Mouse (Mus musculus) MEL (cell line): Measurements from ENCODE around the gene Ndufa13. TPM values are rescaled to one million over a fixed set of nuclear protein-coding genes. Genes with fewer than 3 reads are reported as not detected.

Experiments used
- DNase-seq: peaks from one replicate; pipeline ENCODE4 v3.0.0; 2011; ENCODE audit warnings: low read depth, low spot score
- H3K27ac ChIP-seq: 2 replicates; pipeline ENCODE4 v1.5.1; 2012; ENCODE audit warnings: low read depth, mild to moderate bottlenecking, control low read depth, low read length, moderate library complexity; ENCODE audit not compliant: control insufficient read depth
- H3K27me3 ChIP-seq, 2 experiments: fragments of 150-350 bp in 1 of 2; sonication (generic) in 1 of 2; 2 replicates each; pipeline ENCODE4 v1.6.1; 2012; ENCODE audit warnings: low read length in 2 of 2, mild to moderate bottlenecking in 2 of 2, improper control_type of control experiment in 1 of 2, moderate library complexity in 1 of 2; ENCODE audit not compliant: insufficient read depth in 2 of 2, control insufficient read depth in 1 of 2
- H3K36me3 ChIP-seq, 2 experiments: 2 replicates each; pipeline ENCODE4 v1.6.1; 2012 to 2014; ENCODE audit warnings: low read length in 2 of 2, improper control_type of control experiment in 1 of 2, inconsistent platforms in 1 of 2, mild to moderate bottlenecking in 1 of 2; ENCODE audit not compliant: insufficient read depth in 2 of 2, control insufficient read depth in 1 of 2
- H3K4me1 ChIP-seq, 2 experiments: fragments of 150-350 bp in 1 of 2; sonication (generic) in 1 of 2; 2 replicates each; pipeline ENCODE4 v1.6.1; 2012; ENCODE audit warnings: low read length in 2 of 2, improper control_type of control experiment in 1 of 2, mild to moderate bottlenecking in 1 of 2; ENCODE audit not compliant: insufficient read depth in 2 of 2, control insufficient read depth in 1 of 2
- H3K4me3 ChIP-seq, 2 experiments: fragments of 150-350 bp in 1 of 2; sonication (generic) in 1 of 2; 2 replicates each; pipeline ENCODE4 v1.5.1; 2012; ENCODE audit warnings: low read depth in 2 of 2, low read length in 2 of 2, mild to moderate bottlenecking in 2 of 2, moderate library complexity in 2 of 2, control low read depth in 1 of 2, improper control_type of control experiment in 1 of 2; ENCODE audit not compliant: control insufficient read depth in 1 of 2, insufficient read depth in 1 of 2
- H3K79me2 ChIP-seq: 2 replicates; pipeline ENCODE4 v1.6.1; 2012; ENCODE audit warnings: mild to moderate bottlenecking, low read length, moderate library complexity; ENCODE audit not compliant: control insufficient read depth, poor library complexity, insufficient read depth
- H3K9ac ChIP-seq: 2 replicates; pipeline ENCODE4 v1.6.1; 2012; ENCODE audit warnings: low read depth, mild to moderate bottlenecking, control low read depth, low read length, moderate library complexity; ENCODE audit not compliant: control insufficient read depth, poor library complexity, severe bottlenecking
- H3K9me3 ChIP-seq: fragments of 150-350 bp; sonication (generic); replicated peaks from 2 replicates; pipeline ENCODE4 v1.6.1; 2012; ENCODE audit warnings: mild to moderate bottlenecking, low read length, improper control_type of control experiment, moderate library complexity; ENCODE audit not compliant: insufficient read depth
- ELF1 ChIP-seq: IDR thresholded peaks from 2 replicates; pipeline ENCODE4 v1.6.1; 2014; ENCODE audit warnings: low read depth, mild to moderate bottlenecking, inconsistent platforms, low read length, improper control_type of control experiment, moderate library complexity
- EP300 ChIP-seq, 2 experiments: IDR thresholded peaks; 2 replicates each; pipeline ENCODE4 v1.6.1; 2011; ENCODE audit warnings: improper control_type of control experiment in 2 of 2, low read length in 2 of 2, low read depth in 1 of 2, mild to moderate bottlenecking in 1 of 2
- GABPA ChIP-seq: IDR thresholded peaks from 2 replicates; pipeline ENCODE4 v1.6.1; 2012; ENCODE audit warnings: low read depth, mild to moderate bottlenecking, inconsistent platforms, low read length, improper control_type of control experiment, moderate library complexity
- MYB ChIP-seq: IDR thresholded peaks from 2 replicates; pipeline ENCODE4 v1.6.1; 2011; ENCODE audit warnings: mild to moderate bottlenecking, low read depth, low read length, improper control_type of control experiment
- MYC ChIP-seq: IDR thresholded peaks from 2 replicates; pipeline ENCODE4 v1.6.1; 2011; ENCODE audit warnings: low read depth, mild to moderate bottlenecking, low read length, improper control_type of control experiment, moderate library complexity
- NELFE ChIP-seq: IDR thresholded peaks from 2 replicates; pipeline ENCODE4 v1.6.1; 2011; ENCODE audit warnings: low read depth, low read length, improper control_type of control experiment
- RCOR1 ChIP-seq: IDR thresholded peaks from 2 replicates; pipeline ENCODE4 v1.6.1; 2012; ENCODE audit warnings: low read depth, mild to moderate bottlenecking, inconsistent platforms, low read length, improper control_type of control experiment
- TCF12 ChIP-seq: IDR thresholded peaks from 2 replicates; pipeline ENCODE4 v1.6.1; 2014; ENCODE audit warnings: low read depth, mild to moderate bottlenecking, inconsistent platforms, low read length, improper control_type of control experiment, moderate library complexity
- UBTF ChIP-seq: IDR thresholded peaks from 2 replicates; pipeline ENCODE4 v1.6.1; 2012; ENCODE audit warnings: low read depth, mild to moderate bottlenecking, inconsistent platforms, low read length, improper control_type of control experiment, moderate library complexity, borderline replicate concordance; ENCODE audit not compliant: insufficient read depth
- ZMIZ1 ChIP-seq: IDR thresholded peaks from 2 replicates; pipeline ENCODE4 v1.6.1; 2012; ENCODE audit warnings: low read depth, mild to moderate bottlenecking, inconsistent platforms, low read length, improper control_type of control experiment, moderate library complexity
- polyA plus RNA-seq, 2 experiments: library from polyadenylated mRNA; stranded (reverse) in 1 of 2; unstranded in 1 of 2; fragments of >175 nt in 1 of 2; fragments of >200 nt in 1 of 2; gene quantifications; 2 replicates each; pipeline versions ENCODE4 v1.2.1 to v1.2.4; 2012; ENCODE audit warnings: low replicate concordance in 2 of 2, low read depth in 1 of 2; ENCODE audit not compliant: insufficient read length in 2 of 2, insufficient read depth in 1 of 2, missing spikeins in 1 of 2
- total RNA-seq: library from RNA; depleted of rRNA; stranded (reverse); fragments of 300-350 nt; gene quantifications from 2 replicates; pipeline ENCODE4 v1.2.3, GENCODE M21; 2012

Ndufa13 gene
- total and polyA plus RNA-seq, 3 experiments: 97.7 to 114 TPM; not detected in 1

DNA sequence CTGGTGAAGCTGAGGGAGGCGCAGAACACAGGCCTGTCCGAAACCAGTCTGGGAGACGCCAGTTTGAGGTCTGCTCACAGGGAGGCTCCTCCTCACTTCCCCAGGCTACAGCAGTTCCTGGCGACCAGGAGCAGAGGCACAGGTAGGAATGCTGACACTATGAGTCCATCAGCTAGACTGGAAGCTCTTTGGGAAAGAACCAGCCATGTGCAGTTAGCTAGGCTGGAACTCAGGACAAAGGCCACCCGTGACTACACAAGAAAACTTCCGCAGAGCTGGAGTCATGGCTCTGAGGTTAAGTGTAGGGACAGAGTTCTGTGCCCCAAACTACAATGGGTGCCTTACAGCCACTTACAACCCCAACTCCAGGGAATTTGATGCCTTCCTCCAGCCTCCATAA lies 4.5 kb downstream of the Ndufa13 start:
- no peaks in the 10 kb centered on the region for H3K9me3 ChIP-seq
- no peak overlapping the region for H3K4me3 ChIP-seq
- no peak overlapping the region for H3K27ac ChIP-seq
- peaks cover 0 to 10% of the 10 kb centered on the region in 2 experiments; a peak in 3 of 4 replicates for H3K4me1 ChIP-seq
- H3K36me3 ChIP-seq: peaks cover 0 to 11% of the 10 kb centered on the region in 2 experiments; a peak in 2 of 4 replicates
- H3K79me2 ChIP-seq: peaks cover 51% of the 10 kb centered on the region
- no peak overlapping the region for H3K9ac ChIP-seq
- no peak for TF ChIP-seq GABPA
- no peaks in the 10 kb centered on the region for H3K27me3 ChIP-seq
- no peak for DNase-seq

DNA sequence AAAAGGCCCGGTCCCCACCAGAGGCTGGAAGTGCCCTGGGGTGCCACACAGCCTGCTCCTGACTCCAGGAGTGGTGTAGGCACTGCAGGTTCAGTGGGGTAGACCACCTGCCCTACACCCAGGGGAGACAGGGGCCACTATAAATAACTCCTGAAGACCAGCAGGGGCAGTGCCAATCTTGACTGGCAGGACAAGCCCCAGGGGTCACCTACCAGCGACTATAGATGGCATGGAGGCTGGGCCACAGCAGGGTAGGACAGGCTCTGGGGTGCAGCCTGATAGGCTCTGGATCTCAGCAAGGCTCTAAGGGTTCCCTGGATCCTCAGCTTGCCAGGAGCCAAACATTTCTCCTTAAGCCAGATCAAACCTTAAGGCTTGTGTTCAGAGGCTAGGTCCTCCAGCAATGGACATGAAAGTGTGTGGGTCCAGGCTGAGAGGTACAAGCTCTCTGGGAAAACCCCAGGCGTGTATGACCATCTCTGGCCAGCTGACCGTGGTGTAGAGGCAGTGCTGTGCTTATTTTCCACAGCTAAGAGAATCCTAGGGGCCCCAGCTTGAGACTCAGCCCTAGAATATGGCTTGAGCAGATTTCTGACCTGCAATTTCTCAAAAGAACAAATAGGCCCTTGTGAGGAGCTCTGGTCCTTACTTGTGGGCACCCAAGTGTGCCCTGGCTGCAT lies 6.4 kb downstream of the Ndufa13 start:
- no peaks in the 10 kb centered on the region for H3K27me3 ChIP-seq
- H3K36me3 ChIP-seq: peaks cover 0 to 11% of the 10 kb centered on the region in 2 experiments; a peak in 2 of 4 replicates
- DNase-seq: no peak
- no peak overlapping the region for H3K27ac ChIP-seq
- H3K9me3 ChIP-seq: no peaks in the 10 kb centered on the region
- peaks cover 36% of the 10 kb centered on the region for H3K79me2 ChIP-seq
- peaks cover 0 to 5% of the 10 kb centered on the region in 2 experiments; a peak in 2 of 4 replicates for H3K4me1 ChIP-seq
- no peak overlapping the region for H3K9ac ChIP-seq
- TF ChIP-seq MYB: no peak
- no peak for TF ChIP-seq MYC
- no peak for TF ChIP-seq UBTF
- no peak overlapping the region for H3K4me3 ChIP-seq

DNA sequence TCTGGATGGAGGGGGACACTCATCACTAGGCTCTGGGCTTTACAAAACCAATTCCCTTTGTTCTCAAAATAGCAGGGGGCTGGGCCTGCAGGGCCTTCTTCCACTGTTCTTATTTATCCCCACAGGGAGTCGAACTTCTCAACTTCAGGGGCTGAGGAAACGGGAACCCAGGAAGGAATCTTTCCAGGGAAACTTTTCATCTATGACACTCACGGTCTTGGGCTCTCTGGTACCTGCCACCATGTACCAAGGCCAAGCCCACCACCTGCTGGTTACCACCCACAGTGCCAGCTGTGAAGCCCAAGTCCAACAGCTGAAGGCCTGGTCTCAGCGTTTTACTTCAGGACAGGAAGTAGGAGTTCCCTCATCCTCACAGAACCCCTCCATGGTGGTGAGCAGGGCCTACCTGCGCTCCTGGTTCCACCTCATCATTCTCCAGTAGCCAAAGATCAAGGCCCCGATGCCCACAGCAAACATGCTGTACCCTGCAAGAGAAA lies 7.5 kb downstream of the Ndufa13 start:
- no peak overlapping the region for H3K4me3 ChIP-seq
- H3K36me3 ChIP-seq: peaks cover 0 to 4% of the 10 kb centered on the region in 2 experiments; a peak in 1 of 4 replicates
- H3K4me1 ChIP-seq: no peaks in the 10 kb centered on the region
- H3K9ac ChIP-seq: no peak overlapping the region
- H3K27ac ChIP-seq: no peak overlapping the region
- DNase-seq: no peak
- peaks cover 26% of the 10 kb centered on the region for H3K79me2 ChIP-seq
- H3K9me3 ChIP-seq: no peaks in the 10 kb centered on the region
- no peaks in the 10 kb centered on the region for H3K27me3 ChIP-seq
- TF ChIP-seq NELFE (no peak), TCF12 (no peak), ZMIZ1 (no peak), GABPA (no peak), ELF1 (no peak), RCOR1 (no peak), EP300 (IDR thresholded peaks at IDR 0.05; ENCODE audit: low read depth in 1 of 2, low read length in 2 of 2) (no peak)
